Mouse (Mus musculus) liver, postnatal 0 days (tissue): ENCODE data around the gene Strn.

ENCODE experiments used
- CTCF ChIP-seq: sonication (generic); IDR thresholded peaks from 2 replicates; pipeline ENCODE4 v1.5.1; 2016; ENCODE audit warnings: antibody characterized with exemption, low read depth
- EP300 ChIP-seq: IDR thresholded peaks from 2 replicates; pipeline ENCODE4 v1.6.1; 2016; ENCODE audit warnings: antibody characterized with exemption, low read depth, mild to moderate bottlenecking

DNA sequence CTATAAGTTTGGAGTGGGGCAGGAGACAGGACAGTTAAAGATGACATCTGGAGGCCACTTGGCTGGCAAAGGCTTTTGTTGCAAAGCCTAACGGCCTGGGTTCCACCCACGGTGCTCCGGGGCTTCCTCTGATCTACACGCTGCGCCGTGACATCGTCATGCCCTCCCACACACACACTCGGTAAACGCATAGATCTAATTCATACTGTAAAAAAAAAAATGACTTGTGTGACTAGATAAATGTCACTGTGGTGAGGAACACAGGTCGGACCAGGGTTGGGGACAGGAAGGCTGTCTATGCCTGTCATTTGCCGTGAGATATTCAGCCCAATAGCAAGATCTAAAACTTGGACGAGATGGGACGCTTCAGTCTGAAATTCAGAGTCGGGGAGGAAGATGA, 134.7 kb downstream of the Strn start:
- TF ChIP-seq CTCF: no peak
- TF ChIP-seq EP300: no peak
